Comparison of ENCODE assay signal across 34 mouse cellular contexts in genomic region chr17:50552130-50552529, GRCm38 (mm10). TPM values are rescaled to one million over a fixed set of nuclear protein-coding genes. Genes with fewer than 3 reads are reported as not detected.
DNase-seq lines count a peak whose midpoint lies in the region; ATAC-seq and TF ChIP-seq lines count a peak whose summit lies in the region.
"Had no signal": no experiment of that assay in that cellular context is flagged by ENCODE, and none has a peak within 500 bp of the region (broad histone marks: within the 10 kb centered on the region; RNA-seq: fewer than 3 reads in every experiment).

No protein-coding gene starts in this region.

- 58% methylated on average over 2 of the region's 2 CpGs for WGBS in liver, embryonic 12.5 days (ENCODE audit: insufficient replicate concordance)
- WGBS in liver, postnatal 0 days (ENCODE audit: insufficient replicate concordance), result 58% methylated on average over 2 of the region's 2 CpGs

- peak; percentile 76 for ATAC-seq in common myeloid progenitor, adult 5-6 weeks (replicated peaks; ENCODE audit: low read depth, poor library complexity, severe bottlenecking)
- ATAC-seq in liver, embryonic 12.5 days, result peak; percentile 82
- peak; percentile 25; the same call in 1 of the 2 replicates for ATAC-seq in liver, postnatal 0 days
- ATAC-seq: CD4-positive, CD25-positive, alpha-beta regulatory T cell, adult 4 months; forebrain, embryonic 15.5 days; intestine, postnatal 0 days; lung, postnatal 0 days; midbrain, embryonic 15.5 days had no signal

- H3K9me3 ChIP-seq in liver, embryonic 12.5 days (replicated peaks), result no peaks in the 10 kb centered on the region
- H3K9me3 ChIP-seq in liver, postnatal 0 days (ENCODE audit: low read length), result no peaks in the 10 kb centered on the region
- H3K9me3 ChIP-seq: forebrain, embryonic 10.5 days; forebrain, embryonic 15.5 days; heart, embryonic 12.5 days; limb, embryonic 12.5 days; midbrain, embryonic 10.5 days; midbrain, embryonic 15.5 days; neural tube, embryonic 15.5 days had no signal

- peak; percentile 11 for DNase-seq in c-Kit-negative CD71-positive TER-119-positive erythroid progenitor cells, embryonic 14.5 days (ENCODE audit: low read depth, low spot score)
- DNase-seq in liver, postnatal 0 days, result no peak
- no peak for DNase-seq in thymus, postnatal 25 days
- no peak for DNase-seq in embryo, embryonic 10 days (ENCODE audit: low spot score)
- no peak for DNase-seq in embryo, embryonic 10.5 days (ENCODE audit: low spot score)
- DNase-seq: adrenal gland, postnatal 25 days; cerebellum, adult 11 months; cerebellum, adult 9-10 months; cerebellum, postnatal 36 days; gastrocnemius, postnatal 25 days; heart, adult 18-20 months; heart, postnatal 4 days; kidney, adult 9 months; kidney, postnatal 10 days; layer of hippocampus, postnatal 36 days; lung, adult 18-20 months; right cerebral cortex, postnatal 25 days; thymus, adult 18-20 months; thymus, postnatal 36 days had no signal

- peaks cover 19% of the 10 kb centered on the region for H3K4me1 ChIP-seq in liver, embryonic 12.5 days
- H3K4me1 ChIP-seq in liver, postnatal 0 days (ENCODE audit: insufficient read depth), result no peaks in the 10 kb centered on the region
- H3K4me1 ChIP-seq: forebrain, embryonic 15.5 days; heart, embryonic 12.5 days; midbrain, embryonic 10.5 days; midbrain, embryonic 15.5 days; neural tube, embryonic 15.5 days had no signal

- no peak overlapping the region for H3K4me3 ChIP-seq in liver, embryonic 12.5 days
- no peak overlapping the region for H3K4me3 ChIP-seq in liver, postnatal 0 days (ENCODE audit: low read depth, low read length)
- H3K4me3 ChIP-seq: forebrain, embryonic 10.5 days; forebrain, embryonic 15.5 days; heart, embryonic 12.5 days; limb, embryonic 12.5 days; midbrain, embryonic 10.5 days; midbrain, embryonic 15.5 days; neural tube, embryonic 15.5 days had no signal

- no peaks in the 10 kb centered on the region for H3K27me3 ChIP-seq in liver, embryonic 12.5 days (replicated peaks)
- H3K27me3 ChIP-seq in liver, postnatal 0 days (ENCODE audit: insufficient read depth, low read length), result no peaks in the 10 kb centered on the region
- H3K27me3 ChIP-seq: forebrain, embryonic 15.5 days; heart, embryonic 12.5 days; limb, embryonic 12.5 days; midbrain, embryonic 15.5 days; neural tube, embryonic 15.5 days had no signal

- no peak overlapping the region for H3K9ac ChIP-seq in liver, embryonic 12.5 days
- no peak overlapping the region for H3K9ac ChIP-seq in liver, postnatal 0 days (replicated peaks)
- H3K9ac ChIP-seq: forebrain, embryonic 15.5 days; heart, embryonic 12.5 days; hindbrain, embryonic 14.5 days; limb, embryonic 12.5 days; midbrain, embryonic 15.5 days; neural tube, embryonic 15.5 days had no signal

- H3K36me3 ChIP-seq in liver, embryonic 12.5 days, result no peaks in the 10 kb centered on the region
- no peaks in the 10 kb centered on the region for H3K36me3 ChIP-seq in liver, postnatal 0 days (replicated peaks; ENCODE audit: insufficient read depth, low read length)
- H3K36me3 ChIP-seq: forebrain, embryonic 15.5 days; heart, embryonic 12.5 days; limb, embryonic 12.5 days; midbrain, embryonic 10.5 days; midbrain, embryonic 15.5 days; neural tube, embryonic 15.5 days had no signal

- H3K27ac ChIP-seq in liver, embryonic 12.5 days, result no peak overlapping the region
- no peak overlapping the region for H3K27ac ChIP-seq in liver, postnatal 0 days (ENCODE audit: low read depth)
- H3K27ac ChIP-seq: forebrain, embryonic 10.5 days; forebrain, embryonic 15.5 days; hindbrain, embryonic 14.5 days; limb, embryonic 12.5 days; macrophage; midbrain, embryonic 10.5 days; midbrain, embryonic 15.5 days; neural tube, embryonic 15.5 days; stomach, postnatal 0 days had no signal

- TF ChIP-seq EP300 in liver, postnatal 0 days (IDR thresholded peaks at IDR 0.05; ENCODE audit: low read depth), result 0 out of 2 replicates have a peak, but pooled peaks have one; percentile 23

- TF ChIP-seq CTCF in liver, postnatal 0 days (IDR thresholded peaks at IDR 0.05; ENCODE audit: low read depth), result no peak

- no peak overlapping the region for H3K4me2 ChIP-seq in liver, embryonic 12.5 days
- no peak overlapping the region for H3K4me2 ChIP-seq in liver, postnatal 0 days (ENCODE audit: low read depth, low read length)
- H3K4me2 ChIP-seq: forebrain, embryonic 15.5 days; heart, embryonic 12.5 days; hindbrain, embryonic 14.5 days; limb, embryonic 12.5 days; midbrain, embryonic 15.5 days; neural tube, embryonic 15.5 days had no signal

RNA-seq across cellular contexts. Expression of gene Plcl2, which starts 42.9 kb away (rescaled TPM):
- total RNA-seq in common myeloid progenitor, adult 5-6 weeks (2017), result 35.1 and 42.6 TPM in 2 replicates
- polyA plus RNA-seq in liver, embryonic 12.5 days (2016; fragmentation: Nextera tagmentation; extraction: Ambion mirVana), result 2.4 and 3.1 TPM in 2 replicates
- polyA plus RNA-seq in liver, postnatal 0 days (2015; fragmentation: Nextera tagmentation; extraction: Ambion mirVana), result 1.9 and 2.0 TPM in 2 replicates

Comparison
In these comparisons a context has a peak if more than half of its experiments do, and no peak if none do; other contexts are left out.
1. ATAC-seq: peak in every context shown above with its lines; median percentile 82 in liver, embryonic 12.5 days; 76 in common myeloid progenitor, adult 5-6 weeks; 25 in liver, postnatal 0 days.